Mouse (Mus musculus): ENCODE results near the gene D030056L22Rik. TPM values are rescaled to one million over a fixed set of nuclear protein-coding genes. Genes with fewer than 3 reads are reported as not detected.

D030056L22Rik gene
- 10 to 100 TPM; 23.8 to 28.4 TPM for polyA plus RNA-seq (2017; shearing (Covaris generic))

DNA sequence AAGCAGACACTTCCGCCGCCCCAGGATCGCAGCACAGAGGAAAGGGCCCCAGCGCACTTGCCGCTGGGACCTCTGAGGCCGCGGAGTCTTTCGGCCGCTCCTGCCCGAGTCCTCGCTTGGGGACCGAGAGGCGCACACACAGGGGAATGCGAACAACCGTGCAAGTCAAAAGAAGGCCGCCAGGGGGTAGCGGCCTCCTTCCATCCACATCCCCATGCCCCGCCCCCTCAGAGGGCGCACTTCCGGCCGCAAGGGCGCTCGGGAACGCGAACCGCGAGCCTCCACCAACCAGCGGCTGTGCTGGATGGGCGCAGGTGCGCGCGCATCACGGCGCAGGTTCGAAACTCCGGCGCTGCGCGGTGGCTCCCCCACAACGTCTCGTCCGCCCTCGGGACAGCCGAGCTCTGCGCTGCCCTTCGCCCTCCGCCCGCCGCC, at the start of gene D030056L22Rik:
Gene D030056L22Rik, plus strand, starts transcription at position 328 of the 435 bp plus-strand sequence.

GRCm38 (mm10) chr19:18670608-18671007, 42.4 kb upstream of the D030056L22Rik start, which contains the start of gene Carnmt1:
Carnmt1 (plus strand) TSS chr19:18670764.

DNA sequence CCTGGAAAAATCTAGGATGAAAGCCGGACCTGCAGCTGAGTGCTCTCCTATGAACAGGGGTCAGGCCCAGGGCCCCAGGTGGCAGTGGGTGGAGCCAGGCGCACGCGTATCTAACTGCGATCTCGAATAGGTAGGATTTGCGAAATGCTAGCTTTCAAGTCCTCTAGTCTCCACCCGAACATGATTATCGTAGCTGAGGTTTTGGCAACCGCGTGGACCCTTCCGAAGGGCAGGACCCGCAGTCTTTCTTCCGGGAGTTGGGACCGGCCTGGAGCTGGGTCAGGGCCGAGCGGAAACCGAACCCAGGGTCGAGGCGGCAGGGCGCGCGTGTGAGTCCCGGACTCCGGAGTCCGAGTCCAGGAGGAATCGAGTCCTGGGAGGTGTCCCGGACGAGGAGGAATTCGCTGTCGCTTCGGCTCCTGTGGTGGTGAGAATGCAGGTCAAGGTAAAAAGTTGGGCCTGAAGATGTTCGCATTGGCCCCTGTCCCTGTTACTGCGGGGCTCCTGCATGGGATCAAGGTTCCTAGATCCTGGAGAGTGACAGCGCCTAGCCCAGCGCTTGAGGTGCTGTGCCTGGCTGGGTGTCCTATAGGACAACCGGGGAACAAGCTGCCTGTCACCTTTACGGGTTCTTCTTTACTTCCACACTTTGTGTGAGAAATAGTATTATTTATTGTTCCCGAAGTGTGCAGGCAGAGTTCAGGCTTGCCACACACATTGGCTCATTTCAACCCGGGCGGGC, 36.8 kb downstream of the D030056L22Rik start, which contains the start of gene Trpm6:
Gene Trpm6, plus strand, starts transcription at position 386 of the 742 bp plus-strand sequence.

Other genes with a start within 250 kb of the D030056L22Rik start
- 100 to 1,000 TPM; 163 to 200 TPM for gene Ostf1, start 81.4 kb upstream of the D030056L22Rik start, polyA plus RNA-seq (2017; shearing (Covaris generic))
- 10 to 100 TPM in 1 of 2 experiments, 1 to 10 TPM in 1; 9.9 to 11.6 TPM for gene Nmrk1, start 81.2 kb upstream of the D030056L22Rik start, polyA plus RNA-seq (2017; shearing (Covaris generic))
- 10 to 100 TPM; 23.6 to 24.2 TPM for gene Carnmt1, start 42.4 kb upstream of the D030056L22Rik start, polyA plus RNA-seq (2017; shearing (Covaris generic))
- 1 to 10 TPM; 1.2 to 3.2 TPM for gene Trpm6, start 36.8 kb downstream of the D030056L22Rik start, polyA plus RNA-seq (2017; shearing (Covaris generic))